Mouse (Mus musculus) MEL (cell line): ENCODE measurements around the gene Src. TPM values are rescaled to one million over a fixed set of nuclear protein-coding genes. Genes with fewer than 3 reads are reported as not detected.

Experiments used
- DNase-seq: peaks from one replicate; pipeline ENCODE4 v3.0.0; 2011; ENCODE audit warnings: low read depth, low spot score
- H3K27ac ChIP-seq: 2 replicates; pipeline ENCODE4 v1.5.1; 2012; ENCODE audit warnings: low read depth, mild to moderate bottlenecking, control low read depth, low read length, moderate library complexity; ENCODE audit not compliant: control insufficient read depth
- H3K27me3 ChIP-seq, 2 experiments: fragments of 150-350 bp in 1 of 2; sonication (generic) in 1 of 2; 2 replicates each; pipeline ENCODE4 v1.6.1; 2012; ENCODE audit warnings: low read length in 2 of 2, mild to moderate bottlenecking in 2 of 2, improper control_type of control experiment in 1 of 2, moderate library complexity in 1 of 2; ENCODE audit not compliant: insufficient read depth in 2 of 2, control insufficient read depth in 1 of 2
- H3K36me3 ChIP-seq, 2 experiments: 2 replicates each; pipeline ENCODE4 v1.6.1; 2012 to 2014; ENCODE audit warnings: low read length in 2 of 2, improper control_type of control experiment in 1 of 2, inconsistent platforms in 1 of 2, mild to moderate bottlenecking in 1 of 2; ENCODE audit not compliant: insufficient read depth in 2 of 2, control insufficient read depth in 1 of 2
- H3K4me1 ChIP-seq, 2 experiments: fragments of 150-350 bp in 1 of 2; sonication (generic) in 1 of 2; 2 replicates each; pipeline ENCODE4 v1.6.1; 2012; ENCODE audit warnings: low read length in 2 of 2, improper control_type of control experiment in 1 of 2, mild to moderate bottlenecking in 1 of 2; ENCODE audit not compliant: insufficient read depth in 2 of 2, control insufficient read depth in 1 of 2
- H3K4me3 ChIP-seq, 2 experiments: fragments of 150-350 bp in 1 of 2; sonication (generic) in 1 of 2; 2 replicates each; pipeline ENCODE4 v1.5.1; 2012; ENCODE audit warnings: low read depth in 2 of 2, low read length in 2 of 2, mild to moderate bottlenecking in 2 of 2, moderate library complexity in 2 of 2, control low read depth in 1 of 2, improper control_type of control experiment in 1 of 2; ENCODE audit not compliant: control insufficient read depth in 1 of 2, insufficient read depth in 1 of 2
- H3K79me2 ChIP-seq: 2 replicates; pipeline ENCODE4 v1.6.1; 2012; ENCODE audit warnings: mild to moderate bottlenecking, low read length, moderate library complexity; ENCODE audit not compliant: control insufficient read depth, poor library complexity, insufficient read depth
- H3K9ac ChIP-seq: 2 replicates; pipeline ENCODE4 v1.6.1; 2012; ENCODE audit warnings: low read depth, mild to moderate bottlenecking, control low read depth, low read length, moderate library complexity; ENCODE audit not compliant: control insufficient read depth, poor library complexity, severe bottlenecking
- H3K9me3 ChIP-seq: fragments of 150-350 bp; sonication (generic); replicated peaks from 2 replicates; pipeline ENCODE4 v1.6.1; 2012; ENCODE audit warnings: mild to moderate bottlenecking, low read length, improper control_type of control experiment, moderate library complexity; ENCODE audit not compliant: insufficient read depth
- CTCF ChIP-seq, 3 experiments: IDR thresholded peaks in 2 of 3; conservative IDR thresholded peaks in 1 of 3; 2 replicates each; pipeline ENCODE4 v1.5.1; 2011 to 2012; ENCODE audit warnings: low read length in 3 of 3, low read depth in 2 of 3, mild to moderate bottlenecking in 2 of 3, improper control_type of control experiment in 1 of 3, inconsistent platforms in 1 of 3, mixed read lengths in 1 of 3, moderate library complexity in 1 of 3; ENCODE audit not compliant: control insufficient read depth in 1 of 3, insufficient read depth in 1 of 3, poor library complexity in 1 of 3, severe bottlenecking in 1 of 3
- E2F4 ChIP-seq: IDR thresholded peaks from 2 replicates; pipeline ENCODE4 v1.6.1; 2011; ENCODE audit warnings: low read depth, low read length, improper control_type of control experiment, borderline replicate concordance
- ELF1 ChIP-seq: IDR thresholded peaks from 2 replicates; pipeline ENCODE4 v1.6.1; 2014; ENCODE audit warnings: low read depth, mild to moderate bottlenecking, inconsistent platforms, low read length, improper control_type of control experiment, moderate library complexity
- EP300 ChIP-seq, 2 experiments: IDR thresholded peaks; 2 replicates each; pipeline ENCODE4 v1.6.1; 2011; ENCODE audit warnings: improper control_type of control experiment in 2 of 2, low read length in 2 of 2, low read depth in 1 of 2, mild to moderate bottlenecking in 1 of 2
- ETS1 ChIP-seq: IDR thresholded peaks from 2 replicates; pipeline ENCODE4 v1.6.1; 2012; ENCODE audit warnings: low read depth, mild to moderate bottlenecking, inconsistent platforms, low read length, improper control_type of control experiment, moderate library complexity
- GABPA ChIP-seq: IDR thresholded peaks from 2 replicates; pipeline ENCODE4 v1.6.1; 2012; ENCODE audit warnings: low read depth, mild to moderate bottlenecking, inconsistent platforms, low read length, improper control_type of control experiment, moderate library complexity
- HCFC1 ChIP-seq: IDR thresholded peaks from 2 replicates; pipeline ENCODE4 v1.6.1; 2012; ENCODE audit warnings: low read depth, mild to moderate bottlenecking, inconsistent platforms, low read length, improper control_type of control experiment, moderate library complexity
- JUND ChIP-seq: IDR thresholded peaks from 2 replicates; pipeline ENCODE4 v1.6.1; 2011; ENCODE audit warnings: low read depth, mild to moderate bottlenecking, improper control_type of control experiment, low read length
- KAT2A ChIP-seq: conservative IDR thresholded peaks from 2 replicates; pipeline ENCODE4 v1.6.1; 2012; ENCODE audit warnings: low read depth, low read length, improper control_type of control experiment, inconsistent platforms
- MAFK ChIP-seq: IDR thresholded peaks from 2 replicates; pipeline ENCODE4 v1.6.1; 2011; ENCODE audit warnings: low read depth, mild to moderate bottlenecking, low read length, improper control_type of control experiment, borderline replicate concordance
- MAX ChIP-seq: IDR thresholded peaks from 2 replicates; pipeline ENCODE4 v1.6.1; 2011; ENCODE audit warnings: low read length, improper control_type of control experiment
- MAZ ChIP-seq: IDR thresholded peaks from 2 replicates; pipeline ENCODE4 v1.6.1; 2012; ENCODE audit warnings: low read depth, mild to moderate bottlenecking, inconsistent platforms, low read length, improper control_type of control experiment
- MEF2A ChIP-seq: IDR thresholded peaks from 2 replicates; pipeline ENCODE4 v1.6.1; 2014; ENCODE audit warnings: low read depth, mild to moderate bottlenecking, inconsistent platforms, low read length, improper control_type of control experiment; ENCODE audit not compliant: poor library complexity, insufficient replicate concordance, severe bottlenecking; ENCODE audit errors: extremely low read depth
- MYC ChIP-seq: IDR thresholded peaks from 2 replicates; pipeline ENCODE4 v1.6.1; 2011; ENCODE audit warnings: low read depth, mild to moderate bottlenecking, low read length, improper control_type of control experiment, moderate library complexity
- NELFE ChIP-seq: IDR thresholded peaks from 2 replicates; pipeline ENCODE4 v1.6.1; 2011; ENCODE audit warnings: low read depth, low read length, improper control_type of control experiment
- NRF1 ChIP-seq: IDR thresholded peaks from 2 replicates; pipeline ENCODE4 v1.6.1; 2014; ENCODE audit warnings: low read depth, mild to moderate bottlenecking, inconsistent platforms, low read length, improper control_type of control experiment, moderate library complexity; ENCODE audit not compliant: poor library complexity, insufficient read depth, severe bottlenecking
- POLR2A ChIP-seq, 2 experiments: IDR thresholded peaks; 2 replicates each; pipeline ENCODE4 v1.6.1; 2011 to 2012; ENCODE audit warnings: low read length in 2 of 2, mild to moderate bottlenecking in 2 of 2, control low read depth in 1 of 2, improper control_type of control experiment in 1 of 2, low read depth in 1 of 2, moderate library complexity in 1 of 2; ENCODE audit not compliant: control insufficient read depth in 1 of 2, insufficient read depth in 1 of 2, poor library complexity in 1 of 2
- POLR2AphosphoS2 ChIP-seq: IDR thresholded peaks from 2 replicates; pipeline ENCODE4 v1.6.1; 2011; ENCODE audit warnings: low read length, improper control_type of control experiment
- POLR2AphosphoS5 ChIP-seq: IDR thresholded peaks from 2 replicates; pipeline ENCODE4 v1.6.1; 2012; ENCODE audit warnings: low read depth, borderline replicate concordance, mild to moderate bottlenecking, inconsistent platforms, low read length, moderate library complexity, mixed read lengths
- RAD21 ChIP-seq: IDR thresholded peaks from 2 replicates; pipeline ENCODE4 v1.6.1; 2011; ENCODE audit warnings: mild to moderate bottlenecking, low read depth, low read length, improper control_type of control experiment
- RCOR1 ChIP-seq: IDR thresholded peaks from 2 replicates; pipeline ENCODE4 v1.6.1; 2012; ENCODE audit warnings: low read depth, mild to moderate bottlenecking, inconsistent platforms, low read length, improper control_type of control experiment
- SMC3 ChIP-seq: IDR thresholded peaks from 2 replicates; pipeline ENCODE4 v1.6.1; 2011; ENCODE audit warnings: low read depth, low read length, improper control_type of control experiment
- TAL1 ChIP-seq: IDR thresholded peaks from 2 replicates; pipeline ENCODE4 v1.6.1; 2012; ENCODE audit warnings: mild to moderate bottlenecking, inconsistent platforms, low read length, moderate library complexity, mixed read lengths
- TCF12 ChIP-seq: IDR thresholded peaks from 2 replicates; pipeline ENCODE4 v1.6.1; 2014; ENCODE audit warnings: low read depth, mild to moderate bottlenecking, inconsistent platforms, low read length, improper control_type of control experiment, moderate library complexity
- UBTF ChIP-seq: IDR thresholded peaks from 2 replicates; pipeline ENCODE4 v1.6.1; 2012; ENCODE audit warnings: low read depth, mild to moderate bottlenecking, inconsistent platforms, low read length, improper control_type of control experiment, moderate library complexity, borderline replicate concordance; ENCODE audit not compliant: insufficient read depth
- USF1 ChIP-seq: IDR thresholded peaks from 2 replicates; pipeline ENCODE4 v1.6.1; 2014; ENCODE audit warnings: low read depth, mild to moderate bottlenecking, inconsistent platforms, low read length, improper control_type of control experiment, moderate library complexity
- USF2 ChIP-seq, 2 experiments: IDR thresholded peaks; 2 replicates each; pipeline ENCODE4 v1.6.1; 2011 to 2012; ENCODE audit warnings: improper control_type of control experiment in 2 of 2, low read length in 2 of 2, borderline replicate concordance in 1 of 2, inconsistent platforms in 1 of 2, low read depth in 1 of 2, mild to moderate bottlenecking in 1 of 2; ENCODE audit not compliant: insufficient read depth in 1 of 2
- ZC3H11A ChIP-seq: IDR thresholded peaks from 2 replicates; pipeline ENCODE4 v1.6.1; 2012; ENCODE audit warnings: low read depth, mild to moderate bottlenecking, inconsistent platforms, low read length, improper control_type of control experiment
- ZMIZ1 ChIP-seq: IDR thresholded peaks from 2 replicates; pipeline ENCODE4 v1.6.1; 2012; ENCODE audit warnings: low read depth, mild to moderate bottlenecking, inconsistent platforms, low read length, improper control_type of control experiment, moderate library complexity
- polyA plus RNA-seq, 2 experiments: library from polyadenylated mRNA; stranded (reverse) in 1 of 2; unstranded in 1 of 2; fragments of >175 nt in 1 of 2; fragments of >200 nt in 1 of 2; gene quantifications; 2 replicates each; pipeline versions ENCODE4 v1.2.1 to v1.2.4; 2012; ENCODE audit warnings: low replicate concordance in 2 of 2, low read depth in 1 of 2; ENCODE audit not compliant: insufficient read length in 2 of 2, insufficient read depth in 1 of 2, missing spikeins in 1 of 2
- total RNA-seq: library from RNA; depleted of rRNA; stranded (reverse); fragments of 300-350 nt; gene quantifications from 2 replicates; pipeline ENCODE4 v1.2.3, GENCODE M21; 2012

Gene Src
- total and polyA plus RNA-seq, 3 experiments, result 0.23 to 4.2 TPM; not detected in 1

DNA sequence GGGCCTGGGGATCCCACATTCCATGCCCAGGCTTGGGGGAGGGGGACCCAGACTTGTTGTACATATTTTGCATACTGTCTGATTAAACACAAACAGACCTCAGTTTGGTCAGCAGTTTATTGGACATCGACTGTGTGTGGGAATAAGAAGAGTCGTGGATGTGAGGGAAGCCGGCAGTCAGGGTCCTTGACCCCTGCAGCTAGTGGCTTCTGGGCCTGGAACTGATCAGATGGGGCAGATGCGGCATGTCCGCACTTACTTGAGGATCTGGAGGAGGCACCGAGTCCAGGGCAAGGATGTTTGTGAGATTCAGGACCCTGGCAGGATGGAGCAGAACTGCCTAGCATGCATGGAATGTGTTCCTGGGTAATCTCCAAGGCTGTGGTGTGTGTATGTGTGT is 53.5 kb downstream of the Src start:
- Histone ChIP-seq H3K27me3 (peaks cover 0 to 17% of the 10 kb centered on the region in 2 experiments; a peak in 3 of 4 replicates), H3K27ac (no peak overlapping the region), H3K36me3 (no peaks in the 10 kb centered on the region), H3K4me1 (no peaks in the 10 kb centered on the region), H3K79me2 (no peaks in the 10 kb centered on the region), H3K9me3 (no peaks in the 10 kb centered on the region), H3K4me3 (no peak overlapping the region), H3K9ac (no peak overlapping the region)
- no peak for DNase-seq
- TF ChIP-seq POLR2AphosphoS2 (no peak), MAZ (no peak), ETS1 (no peak), ZMIZ1 (no peak), ELF1 (no peak), MAX (no peak), TCF12 (no peak), MYC (no peak), SMC3 (no peak), HCFC1 (no peak), MEF2A (no peak), POLR2A (IDR thresholded peaks at IDR 0.05; ENCODE audit: control insufficient read depth in 1 of 2, insufficient read depth in 1 of 2, low read depth in 1 of 2, low read length in 2 of 2, poor library complexity in 1 of 2) (no peak), UBTF (no peak), GABPA (no peak), RAD21 (no peak), MAFK (no peak), ZC3H11A (no peak), USF2 (IDR thresholded peaks at IDR 0.05; ENCODE audit: borderline replicate concordance in 1 of 2, insufficient read depth in 1 of 2, low read depth in 1 of 2, low read length in 2 of 2) (no peak), EP300 (IDR thresholded peaks at IDR 0.05; ENCODE audit: low read depth in 1 of 2, low read length in 2 of 2) (no peak)

DNA sequence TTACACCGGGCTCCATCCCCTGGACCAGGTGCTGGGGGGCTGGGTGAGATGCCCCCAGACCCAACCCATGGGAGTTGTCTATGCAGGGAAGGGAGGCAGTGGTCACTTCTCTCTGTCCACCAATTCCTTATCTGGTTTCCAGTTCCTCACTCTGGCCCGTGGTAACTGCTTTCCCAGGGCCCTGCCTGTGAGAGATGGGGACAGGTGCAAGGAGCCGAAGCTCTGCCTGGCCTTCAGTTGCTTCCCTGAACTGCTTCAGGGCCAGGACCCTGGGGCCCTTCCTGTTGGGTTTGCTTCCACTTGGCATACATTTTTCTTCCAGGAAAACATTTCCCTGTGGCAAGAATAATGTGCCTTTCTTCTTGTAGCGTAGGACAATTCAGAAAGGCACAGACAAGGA is 54.2 kb downstream of the Src start:
- H3K9ac ChIP-seq, result no peak overlapping the region
- H3K79me2 ChIP-seq, result no peaks in the 10 kb centered on the region
- H3K4me1 ChIP-seq, result no peaks in the 10 kb centered on the region
- no peaks in the 10 kb centered on the region for H3K9me3 ChIP-seq
- no peaks in the 10 kb centered on the region for H3K36me3 ChIP-seq
- no peak overlapping the region for H3K4me3 ChIP-seq
- TF ChIP-seq ETS1, result no peak
- TF ChIP-seq NRF1, result no peak
- no peak for TF ChIP-seq TAL1
- TF ChIP-seq RCOR1, result no peak
- TF ChIP-seq NELFE, result no peak
- TF ChIP-seq KAT2A, result no peak
- no peak for TF ChIP-seq USF1
- TF ChIP-seq HCFC1, result no peak
- TF ChIP-seq CTCF (IDR thresholded peaks at IDR 0.05 in 2 of 3, conservative IDR thresholded peaks at IDR 0.05 in 1 of 3; ENCODE audit: control insufficient read depth in 1 of 3, insufficient read depth in 1 of 3, low read depth in 2 of 3, low read length in 3 of 3, poor library complexity in 1 of 3, severe bottlenecking in 1 of 3), result no peak
- TF ChIP-seq JUND, result no peak
- TF ChIP-seq MYC, result no peak
- TF ChIP-seq E2F4, result no peak
- TF ChIP-seq POLR2AphosphoS5, result no peak
- TF ChIP-seq, all 39 proteins: peak for 0
- no peak for DNase-seq
- Histone ChIP-seq H3K27me3 (peaks cover 0 to 19% of the 10 kb centered on the region in 2 experiments; a peak in 3 of 4 replicates), H3K27ac (no peak overlapping the region)
